Mouse (Mus musculus): ENCODE measurements around the gene Sec14l2.
"Not testable (repeated sequence)": the region's sequence is repeated elsewhere in the genome, so short reads cannot be mapped to it uniquely, and the experiment has no call there.

Sec14l2 gene

GRCm38 (mm10) chr11:4133450-4133849, 10.2 kb upstream of the Sec14l2 start:
- DNase-seq (ENCODE audit: low spot score): peak; percentile 38

GRCm38 (mm10) chr11:4128461-4128860, 5.2 kb upstream of the Sec14l2 start:
- DNase-seq (ENCODE audit: low spot score): not testable (repeated sequence)

GRCm38 (mm10) chr11:4127059-4127458, 3.8 kb upstream of the Sec14l2 start:
- no peak for DNase-seq (ENCODE audit: low spot score)

- peak; percentile 60 for DNase-seq (ENCODE audit: low spot score)
Measured at GRCm38 (mm10) chr11:4123922-4124321, 707 bp upstream of the Sec14l2 start.

- no peak for DNase-seq (ENCODE audit: low spot score)
Measured at GRCm38 (mm10) chr11:4122226-4122625, 989 bp downstream of the Sec14l2 start.

- no peak for DNase-seq (ENCODE audit: low spot score)
Measured at GRCm38 (mm10) chr11:4121691-4122090, 1.5 kb downstream of the Sec14l2 start.

GRCm38 (mm10) chr11:4119635-4120034, 3.6 kb downstream of the Sec14l2 start:
- DNase-seq (ENCODE audit: low spot score): no peak

GRCm38 (mm10) chr11:4118081-4118921, 4.9 kb downstream of the Sec14l2 start:
- peak; percentile 65 for DNase-seq (ENCODE audit: low spot score)

- DNase-seq (ENCODE audit: low spot score): no peak
Measured at GRCm38 (mm10) chr11:4117372-4118071, 5.7 kb downstream of the Sec14l2 start.

GRCm38 (mm10) chr11:4116458-4117141, 6.6 kb downstream of the Sec14l2 start:
- no peak for DNase-seq (ENCODE audit: low spot score)

GRCm38 (mm10) chr11:4115407-4115806, 7.8 kb downstream of the Sec14l2 start:
- no peak for DNase-seq (ENCODE audit: low spot score)

- DNase-seq (ENCODE audit: low spot score): not testable (repeated sequence)
Measured at GRCm38 (mm10) chr11:4114541-4114940, 8.7 kb downstream of the Sec14l2 start.

- DNase-seq (ENCODE audit: low spot score): no peak
Measured at GRCm38 (mm10) chr11:4113970-4114369, 9.2 kb downstream of the Sec14l2 start.

GRCm38 (mm10) chr11:4113496-4113895, 9.7 kb downstream of the Sec14l2 start:
- no peak for DNase-seq (ENCODE audit: low spot score)

GRCm38 (mm10) chr11:4112861-4113260, 10.4 kb downstream of the Sec14l2 start:
- no peak for DNase-seq (ENCODE audit: low spot score)

- DNase-seq (ENCODE audit: low spot score): no peak
Measured at GRCm38 (mm10) chr11:4112033-4112432, 11.2 kb downstream of the Sec14l2 start.

- no peak for DNase-seq (ENCODE audit: low spot score)
Measured at GRCm38 (mm10) chr11:4108691-4109090, 14.5 kb downstream of the Sec14l2 start.

- not testable (repeated sequence) for DNase-seq (ENCODE audit: low spot score)
Measured at GRCm38 (mm10) chr11:4107901-4108300, 15.3 kb downstream of the Sec14l2 start.

GRCm38 (mm10) chr11:4105444-4105843, 17.8 kb downstream of the Sec14l2 start:
- DNase-seq (ENCODE audit: low spot score): no peak

GRCm38 (mm10) chr11:4104989-4105388, 18.2 kb downstream of the Sec14l2 start:
- no peak for DNase-seq (ENCODE audit: low spot score)

- DNase-seq (ENCODE audit: low spot score): no peak
Measured at GRCm38 (mm10) chr11:4103522-4103921, 19.7 kb downstream of the Sec14l2 start.

- DNase-seq (ENCODE audit: low spot score): no peak
Measured at GRCm38 (mm10) chr11:4101851-4102250, 21.4 kb downstream of the Sec14l2 start.

- no peak for DNase-seq (ENCODE audit: low spot score)
Measured at GRCm38 (mm10) chr11:4099447-4099846, 23.8 kb downstream of the Sec14l2 start.
